Mouse (Mus musculus): ENCODE measurements around the gene Gm10840.

- no peak for TF ChIP-seq MYOG (IDR thresholded peaks at IDR 0.05; ENCODE audit: control insufficient read depth in 1 of 3, insufficient read depth in 1 of 3, insufficient read length in 2 of 3, low read depth in 2 of 3)
- no peak for TF ChIP-seq POLR2A (IDR thresholded peaks at IDR 0.05; ENCODE audit: insufficient read length, low read depth)
- no peak for TF ChIP-seq TCF12 (IDR thresholded peaks at IDR 0.05; ENCODE audit: insufficient read depth, poor library complexity, severe bottlenecking)
- no peak for TF ChIP-seq POLR2AphosphoS2 (IDR thresholded peaks at IDR 0.05; ENCODE audit: insufficient read length, low read depth)
- no peak for TF ChIP-seq MYOD1 (IDR thresholded peaks at IDR 0.05; ENCODE audit: control insufficient read depth in 1 of 3, insufficient read length in 2 of 3, low read depth in 2 of 3)
- TF ChIP-seq MAX (IDR thresholded peaks at IDR 0.05; ENCODE audit: low read depth) = no peak
- TF ChIP-seq USF1 (IDR thresholded peaks at IDR 0.05; ENCODE audit: low read depth) = no peak
- TF ChIP-seq CEBPB (IDR thresholded peaks at IDR 0.05; ENCODE audit: insufficient read depth, poor library complexity, severe bottlenecking) = no peak
Observed at GRCm38 (mm10) chr11:106125827-106126226, 34.8 kb upstream of the Gm10840 start.

All from myocyte (in vitro differentiated cells).